Mouse (Mus musculus) heart, adult 2 months (tissue): ENCODE measurements around the gene Gm17482. TPM values are rescaled to one million over a fixed set of nuclear protein-coding genes. Genes with fewer than 3 reads are reported as not detected.

ENCODE experiments used
- DNase-seq, 2 experiments: peaks; one replicate each; pipeline ENCODE4 v3.0.0; 2021
- H3K27ac ChIP-seq: fragments of 200-600 bp; 2 replicates; pipeline ENCODE4 v1.8.1; 2022
- H3K27me3 ChIP-seq: fragments of 200-500 bp; 2 replicates; pipeline ENCODE4 v1.6.1; 2012; ENCODE audit warnings: mild to moderate bottlenecking, low read length, inconsistent platforms, mixed read lengths; ENCODE audit not compliant: control insufficient read depth, insufficient read depth
- H3K36me3 ChIP-seq: fragments of 200-500 bp; 2 replicates; pipeline ENCODE4 v1.6.1; 2012; ENCODE audit warnings: low read length, inconsistent platforms; ENCODE audit not compliant: control insufficient read depth, insufficient read depth
- H3K4me1 ChIP-seq: fragments of 200-500 bp; 2 replicates; pipeline ENCODE4 v1.6.1; 2011; ENCODE audit warnings: low read length; ENCODE audit not compliant: control insufficient read depth, insufficient read depth
- H3K4me3 ChIP-seq: fragments of 200-600 bp; 2 replicates; pipeline ENCODE4 v1.8.1; 2022
- H3K79me2 ChIP-seq: fragments of 200-500 bp; replicated peaks from 2 replicates; pipeline ENCODE4 v1.6.1; 2012; ENCODE audit warnings: mild to moderate bottlenecking, inconsistent platforms, low read length, moderate library complexity, mixed read lengths; ENCODE audit not compliant: control insufficient read depth, insufficient read depth
- H3K9ac ChIP-seq: fragments of 200-500 bp; 2 replicates; pipeline ENCODE4 v1.6.1; 2012; ENCODE audit warnings: low read depth, mild to moderate bottlenecking, control low read depth, inconsistent platforms, low read length, mixed read lengths
- CTCF ChIP-seq: fragments of 200-600 bp; IDR thresholded peaks from 2 replicates; pipeline ENCODE4 v1.8.1; 2022; ENCODE audit warnings: antibody characterized with exemption, mild to moderate bottlenecking, moderate library complexity
- EP300 ChIP-seq: fragments of 200-500 bp; IDR thresholded peaks from 2 replicates; pipeline ENCODE4 v1.6.1; 2011; ENCODE audit warnings: low read depth, low read length, control low read depth; ENCODE audit not compliant: insufficient read depth
- POLR2A ChIP-seq: fragments of 200-500 bp; IDR thresholded peaks from 2 replicates; pipeline ENCODE4 v1.6.1; 2011; ENCODE audit warnings: mild to moderate bottlenecking, low read depth, low read length, control low read depth; ENCODE audit not compliant: insufficient read depth
- WGBS: fragments of 180-500 bp; shearing (Covaris S2); methylation state at CpG from one replicate; pipeline ENCODE4 v1.1.7; 2018; 5-methylcytosine and 5-hydroxymethylcytosine counted together
- intact Hi-C: fragments of 180-260 bp; cut with DNase I; formaldehyde crosslinking; loops from one replicate; pipeline ENCODE4 v1.15.1; 2025
- polyA plus RNA-seq: library from polyadenylated mRNA; depleted of rRNA; stranded (reverse); fragments of >200 nt; gene quantifications from 2 replicates; pipeline ENCODE4 v1.2.3, GENCODE M21; 2012
- total RNA-seq, 2 experiments: library from RNA; stranded (reverse); gene quantifications; 2 replicates each; pipeline ENCODE4 v1.2.3; 2021

The Gm17482 gene
- total and polyA plus RNA-seq, 3 experiments: not detected

DNA sequence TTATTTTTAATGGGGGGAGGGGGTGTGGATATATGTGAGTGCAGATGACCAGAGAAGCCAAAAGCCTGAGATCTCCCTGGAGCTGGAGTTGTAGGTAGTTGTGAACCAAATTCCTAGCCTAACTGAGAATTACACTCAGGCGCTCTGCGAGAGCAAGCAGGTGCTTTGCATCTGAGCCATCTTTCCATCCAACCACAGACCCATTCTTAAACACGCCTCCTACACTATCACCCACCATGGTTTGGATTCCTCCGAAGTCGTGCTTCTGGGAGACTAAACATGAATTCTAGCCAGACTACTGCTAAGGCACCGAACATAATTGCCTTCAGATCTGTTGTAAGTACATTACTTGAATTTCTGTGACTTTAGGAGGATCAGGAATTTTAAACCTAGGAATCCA lies 59.3 kb downstream of the Gm17482 start:
- no peaks in the 10 kb centered on the region for H3K27me3 ChIP-seq
- no peak for DNase-seq
- H3K79me2 ChIP-seq: no peaks in the 10 kb centered on the region
- H3K4me3 ChIP-seq: no peak overlapping the region
- H3K36me3 ChIP-seq: no peaks in the 10 kb centered on the region; the same call in 1 of the 2 replicates
- whole genome bisulfite sequencing: 78% methylated on average over 6 of the region's 6 CpGs
- intact Hi-C loops: no loop called here
- no peak overlapping the region for H3K27ac ChIP-seq
- H3K9ac ChIP-seq: no peak overlapping the region
- peaks cover 1% of the 10 kb centered on the region for H3K4me1 ChIP-seq
- TF ChIP-seq CTCF: no peak
- no peak for TF ChIP-seq POLR2A
- TF ChIP-seq EP300: no peak

DNA sequence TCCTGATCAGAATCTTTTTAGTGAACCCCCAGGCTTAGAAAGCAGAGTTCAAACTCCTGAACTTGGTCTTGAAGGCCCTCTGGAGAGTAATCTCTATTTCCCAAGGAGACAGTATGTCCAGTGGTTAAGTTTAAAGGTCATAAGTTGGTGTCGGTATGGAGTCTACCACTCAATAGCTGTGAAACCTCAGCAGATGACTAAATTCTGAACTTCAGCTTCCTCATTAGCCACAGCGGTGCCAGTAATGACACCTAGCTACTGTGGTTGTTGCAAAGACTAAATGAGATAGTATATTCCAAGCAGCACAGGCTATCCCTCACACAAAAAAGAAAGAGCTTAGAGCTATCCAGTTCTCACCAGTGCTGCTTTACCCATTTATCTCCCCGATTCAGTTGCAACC lies 61.1 kb downstream of the Gm17482 start:
- WGBS: 85% methylated on average over 3 of the region's 3 CpGs
- Histone ChIP-seq H3K4me1 (peaks cover 1% of the 10 kb centered on the region), H3K79me2 (no peaks in the 10 kb centered on the region), H3K27ac (no peak overlapping the region), H3K4me3 (no peak overlapping the region), H3K27me3 (no peaks in the 10 kb centered on the region), H3K36me3 (no peaks in the 10 kb centered on the region; the same call in 1 of the 2 replicates), H3K9ac (no peak overlapping the region)
- no peak for DNase-seq
- intact Hi-C loops: no loop called here
- TF ChIP-seq POLR2A: no peak
- no peak for TF ChIP-seq CTCF
- TF ChIP-seq EP300: no peak

DNA sequence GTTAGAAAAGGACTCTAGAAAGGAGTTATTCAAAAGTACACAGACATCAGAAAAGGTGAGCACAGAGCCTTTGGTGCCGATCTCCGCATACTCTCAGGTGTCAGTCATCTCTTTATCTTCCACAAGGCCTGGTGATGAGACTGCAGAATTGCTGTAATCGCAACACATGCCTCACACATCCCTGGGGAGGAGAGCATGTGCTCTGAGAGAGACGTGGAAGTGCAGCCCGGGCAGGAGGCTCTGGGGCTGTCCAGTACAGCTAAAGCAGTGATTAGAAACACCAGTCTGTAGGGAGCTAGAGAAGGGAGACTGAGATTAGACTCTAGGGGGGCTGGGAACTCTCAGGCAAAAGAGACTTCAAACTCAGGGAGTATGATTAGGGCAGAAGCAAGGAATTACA lies 63.4 kb downstream of the Gm17482 start:
- Histone ChIP-seq H3K4me1 (peaks cover 1% of the 10 kb centered on the region), H3K4me3 (no peak overlapping the region), H3K9ac (no peak overlapping the region), H3K27ac (no peak overlapping the region), H3K27me3 (no peaks in the 10 kb centered on the region), H3K79me2 (no peaks in the 10 kb centered on the region), H3K36me3 (no peaks in the 10 kb centered on the region; the same call in 1 of the 2 replicates)
- no peak for TF ChIP-seq POLR2A
- TF ChIP-seq CTCF: no peak
- no peak for TF ChIP-seq EP300
- 41% methylated on average over 5 of the region's 5 CpGs for WGBS
- intact Hi-C loops: no loop called here
- no peak for DNase-seq

DNA sequence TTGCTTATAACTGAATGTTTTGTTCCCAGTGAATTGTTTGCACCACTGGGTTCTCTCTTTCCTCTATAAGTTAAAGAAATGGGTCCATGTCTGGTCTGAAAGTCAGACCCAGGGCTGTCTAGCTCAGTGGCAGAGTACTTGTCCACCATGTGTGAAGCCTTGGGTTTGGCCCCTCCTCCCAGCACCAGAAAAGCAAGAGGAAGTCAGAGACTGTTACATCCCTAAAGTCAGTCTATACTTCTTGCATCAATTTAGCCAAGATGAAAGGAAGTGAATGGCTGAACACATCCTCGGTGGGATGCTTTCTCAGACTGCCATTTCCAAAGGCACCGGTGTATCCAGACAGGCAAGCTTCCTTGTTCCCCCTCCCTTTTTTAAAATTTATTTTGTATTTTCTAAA lies 63.9 kb downstream of the Gm17482 start:
- 71% methylated on average over 2 of the region's 2 CpGs for WGBS

DNA sequence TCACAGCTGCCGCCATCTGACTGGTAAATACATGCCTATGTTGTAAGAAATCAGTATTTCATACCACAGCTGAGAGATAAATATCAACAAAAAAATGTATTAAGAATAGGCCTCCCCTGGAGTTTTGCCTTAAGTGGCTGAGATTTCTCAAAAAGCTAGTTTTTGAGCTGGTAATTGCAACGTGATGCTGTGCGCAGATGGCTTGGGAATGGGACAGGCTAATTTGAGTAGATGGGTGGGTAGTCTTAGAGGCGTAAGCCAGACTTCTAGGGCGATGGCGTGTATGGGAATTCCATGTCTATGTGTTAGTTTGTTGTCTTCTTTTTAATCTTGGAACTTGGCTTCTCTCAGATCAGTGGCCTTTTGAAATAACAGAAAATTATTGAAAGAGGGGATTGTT lies 64.7 kb downstream of the Gm17482 start:
- peaks cover 1% of the 10 kb centered on the region for H3K4me1 ChIP-seq
- no peaks in the 10 kb centered on the region; the same call in 1 of the 2 replicates for H3K36me3 ChIP-seq
- H3K27me3 ChIP-seq: no peaks in the 10 kb centered on the region
- TF ChIP-seq CTCF (no peak), EP300 (no peak), POLR2A (no peak)
- H3K4me3 ChIP-seq: no peak overlapping the region
- WGBS: 96% methylated on average over 6 of the region's 6 CpGs
- intact Hi-C loops: no loop called here
- no peaks in the 10 kb centered on the region for H3K79me2 ChIP-seq
- H3K9ac ChIP-seq: no peak overlapping the region
- DNase-seq: no peak
- H3K27ac ChIP-seq: no peak overlapping the region

More for the DNA sequence above, 63.9 kb downstream of the Gm17482 start:
- intact Hi-C loops: no loop called here
- Histone ChIP-seq H3K4me3 (no peak overlapping the region), H3K9ac (no peak overlapping the region), H3K4me1 (peaks cover 1% of the 10 kb centered on the region), H3K36me3 (no peaks in the 10 kb centered on the region; the same call in 1 of the 2 replicates), H3K27ac (no peak overlapping the region), H3K79me2 (no peaks in the 10 kb centered on the region), H3K27me3 (no peaks in the 10 kb centered on the region)
- TF ChIP-seq CTCF (no peak), EP300 (no peak), POLR2A (no peak)
- no peak for DNase-seq

DNA sequence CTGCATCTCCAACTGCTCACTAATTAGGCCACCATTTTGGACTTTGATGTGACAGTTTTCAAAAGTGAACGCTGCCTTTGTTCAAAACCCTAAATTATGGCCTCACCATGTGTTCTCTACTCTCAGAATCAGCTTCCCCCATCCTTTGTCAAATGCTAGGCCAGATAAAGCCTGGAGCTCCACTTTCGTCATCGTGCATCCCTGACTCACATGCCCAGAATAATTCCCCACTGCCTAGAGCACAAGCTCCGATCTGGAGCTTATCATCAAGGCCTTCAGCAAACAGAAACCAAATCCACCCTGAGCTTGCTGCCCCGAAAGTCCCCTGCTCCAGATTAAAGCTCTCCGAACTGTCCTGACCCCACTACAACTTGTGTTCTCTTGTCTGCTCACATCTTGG lies 65.5 kb downstream of the Gm17482 start:
- Histone ChIP-seq H3K9ac (no peak overlapping the region), H3K27me3 (no peaks in the 10 kb centered on the region), H3K36me3 (no peaks in the 10 kb centered on the region), H3K79me2 (no peaks in the 10 kb centered on the region), H3K27ac (no peak overlapping the region), H3K4me1 (peaks cover under 1% of the 10 kb centered on the region), H3K4me3 (no peak overlapping the region)
- TF ChIP-seq EP300 (no peak), POLR2A (no peak), CTCF (no peak)
- intact Hi-C loops: no loop called here
- WGBS: 59% methylated on average over 6 of the region's 6 CpGs
- DNase-seq: no peak
